Mouse (Mus musculus) heart, embryonic 16.5 days (tissue): ENCODE measurements around the gene Utrn. TPM values are rescaled to one million over a fixed set of nuclear protein-coding genes. Genes with fewer than 3 reads are reported as not detected.

Source experiments
- ATAC-seq: fragments of 200-750 bp; cut with Nextera tagmentation; replicated peaks from 2 replicates; pipeline ENCODE4 v1.8.0; 2017; ENCODE audit warnings: moderate number of reproducible peaks; ENCODE audit not compliant: insufficient read depth, low FRiP score; ENCODE audit errors: extremely low read depth
- H3K27ac ChIP-seq: fragments of 300-500 bp; sonication (generic); 2 replicates; pipeline ENCODE4 v1.5.1; 2014; ENCODE audit warnings: mild to moderate bottlenecking, low read length, control low read depth, moderate library complexity
- H3K27me3 ChIP-seq: fragments of 300-500 bp; sonication (generic); 2 replicates; pipeline ENCODE4 v1.6.1; 2014; ENCODE audit warnings: low read length, mixed read lengths; ENCODE audit not compliant: control insufficient read depth, insufficient read depth
- H3K36me3 ChIP-seq: fragments of 300-500 bp; sonication (generic); 2 replicates; pipeline ENCODE4 v1.6.1; 2014; ENCODE audit not compliant: control insufficient read depth, insufficient read depth
- H3K4me1 ChIP-seq: fragments of 300-500 bp; sonication (generic); 2 replicates; pipeline ENCODE4 v1.6.1; 2014; ENCODE audit warnings: low read length, mixed read lengths; ENCODE audit not compliant: control insufficient read depth, insufficient read depth
- H3K4me2 ChIP-seq: fragments of 300-500 bp; sonication (generic); 2 replicates; pipeline ENCODE4 v1.6.1; 2014; ENCODE audit warnings: low read depth, mild to moderate bottlenecking, control low read depth, low read length
- H3K4me3 ChIP-seq: fragments of 300-500 bp; sonication (generic); 2 replicates; pipeline ENCODE4 v1.5.1; 2014; ENCODE audit warnings: mild to moderate bottlenecking, control low read depth, low read length
- H3K9ac ChIP-seq: fragments of 300-500 bp; sonication (generic); 2 replicates; pipeline ENCODE4 v1.6.1; 2014; ENCODE audit warnings: low read length, control low read depth
- H3K9me3 ChIP-seq: fragments of 300-500 bp; sonication (generic); replicated peaks from 2 replicates; pipeline ENCODE4 v1.6.1; 2016; ENCODE audit warnings: low read length; ENCODE audit not compliant: control insufficient read depth
- WGBS: fragments of 180-500 bp; shearing (Covaris S2); extraction: QIAGEN DNeasy Blood & Tissue Kit; methylation state at CpG from one replicate; pipeline ENCODE4 v1.1.7; 2014; 5-methylcytosine and 5-hydroxymethylcytosine counted together
- polyA plus RNA-seq: library from polyadenylated mRNA; unstranded; fragments of >200 nt; fragmentation: Nextera tagmentation; extraction: Ambion mirVana; gene quantifications from 2 replicates; pipeline ENCODE4 v1.2.1, GENCODE M21; 2015

Gene Utrn
- polyA plus RNA-seq, 1 experiment from 2014 or later, result 65.7 TPM

DNA sequence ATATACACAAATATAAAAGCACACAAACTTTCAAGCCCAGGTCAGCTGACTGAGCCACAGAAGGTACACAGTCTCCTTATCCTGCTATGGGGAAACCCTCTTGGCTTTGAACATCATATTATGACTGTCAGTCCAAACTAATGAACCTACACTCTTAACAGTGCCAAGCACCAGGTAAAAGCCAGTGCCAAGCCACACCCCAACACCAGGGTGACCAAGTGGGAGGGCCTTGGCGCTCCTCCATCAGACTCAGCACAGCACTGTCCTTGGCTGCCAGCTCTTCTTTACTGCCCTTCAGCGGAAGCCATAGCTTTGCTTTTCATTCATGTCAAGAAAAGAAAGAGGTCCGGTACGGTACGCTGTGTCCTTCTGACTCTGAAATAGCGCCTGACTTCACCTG is 51.8 kb downstream of the Utrn start:
- peak overlapping the region; percentile 56 for H3K4me2 ChIP-seq
- peaks cover 28% of the 10 kb centered on the region for H3K4me1 ChIP-seq
- no peaks in the 10 kb centered on the region for H3K36me3 ChIP-seq
- peak overlapping the region; percentile 35 for H3K4me3 ChIP-seq
- H3K9me3 ChIP-seq, result no peaks in the 10 kb centered on the region
- 57% methylated on average over 6 of the region's 6 CpGs for WGBS
- peak overlapping the region; percentile 40; the same call in 1 of the 2 replicates for H3K9ac ChIP-seq
- H3K27me3 ChIP-seq, result no peaks in the 10 kb centered on the region
- peak; percentile 76 for ATAC-seq
- H3K27ac ChIP-seq, result peak overlapping the region; percentile 65

DNA sequence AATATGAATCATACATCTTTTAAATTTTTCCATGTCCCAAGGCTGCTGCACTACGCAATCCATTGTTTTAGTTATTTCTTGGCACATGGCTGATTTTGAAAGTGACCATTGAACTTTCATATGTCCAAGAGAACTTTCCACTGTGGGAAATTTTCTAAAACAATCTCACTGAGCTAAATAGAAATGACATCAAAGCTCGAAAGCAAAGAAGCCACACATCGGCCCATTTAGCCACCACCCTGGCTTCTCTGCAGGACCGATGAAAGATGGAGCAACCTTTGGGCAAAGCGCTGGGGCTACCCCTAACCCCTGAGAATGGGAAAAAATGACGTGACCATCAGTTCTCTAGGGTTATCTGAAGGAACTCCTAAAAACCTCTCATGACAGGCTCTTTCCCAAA is 52.6 kb downstream of the Utrn start:
- H3K4me1 ChIP-seq, result peaks cover 34% of the 10 kb centered on the region
- peak overlapping the region; percentile 65; the same call in 1 of the 2 replicates for H3K27ac ChIP-seq
- H3K9ac ChIP-seq, result no peak overlapping the region
- no peak overlapping the region for H3K4me2 ChIP-seq
- no peaks in the 10 kb centered on the region for H3K9me3 ChIP-seq
- H3K4me3 ChIP-seq, result no peak overlapping the region
- no peaks in the 10 kb centered on the region for H3K27me3 ChIP-seq
- WGBS, result 87% methylated on average over 6 of the region's 6 CpGs
- no peaks in the 10 kb centered on the region for H3K36me3 ChIP-seq
- no peak for ATAC-seq

DNA sequence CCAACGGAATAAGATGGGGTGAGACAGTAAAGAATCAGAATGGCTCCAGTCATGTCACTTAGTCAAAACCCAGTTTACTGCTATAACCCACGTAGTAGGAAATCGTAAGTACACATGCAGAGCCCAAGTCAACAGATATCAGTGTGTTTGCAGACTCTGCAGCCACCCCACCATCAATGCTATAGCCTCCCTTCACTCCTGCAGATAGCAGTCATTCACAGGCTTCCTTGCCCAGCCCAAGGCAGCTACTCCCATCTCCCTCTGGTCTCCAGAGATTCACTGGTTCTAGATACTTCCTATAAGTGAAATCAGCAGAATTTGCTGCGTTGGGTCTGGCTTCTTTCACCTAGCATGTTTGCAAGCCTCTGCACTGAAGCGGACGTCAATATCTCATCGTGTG is 54.8 kb downstream of the Utrn start:
- H3K4me1 ChIP-seq, result peaks cover 43% of the 10 kb centered on the region
- no peaks in the 10 kb centered on the region for H3K36me3 ChIP-seq
- no peaks in the 10 kb centered on the region for H3K9me3 ChIP-seq
- no peak overlapping the region for H3K4me2 ChIP-seq
- no peak overlapping the region for H3K9ac ChIP-seq
- H3K27ac ChIP-seq, result peak overlapping the region; percentile 9; the same call in 1 of the 2 replicates
- ATAC-seq, result no peak
- H3K4me3 ChIP-seq, result no peak overlapping the region
- 73% methylated on average over 7 of the region's 7 CpGs for WGBS
- no peaks in the 10 kb centered on the region for H3K27me3 ChIP-seq

DNA sequence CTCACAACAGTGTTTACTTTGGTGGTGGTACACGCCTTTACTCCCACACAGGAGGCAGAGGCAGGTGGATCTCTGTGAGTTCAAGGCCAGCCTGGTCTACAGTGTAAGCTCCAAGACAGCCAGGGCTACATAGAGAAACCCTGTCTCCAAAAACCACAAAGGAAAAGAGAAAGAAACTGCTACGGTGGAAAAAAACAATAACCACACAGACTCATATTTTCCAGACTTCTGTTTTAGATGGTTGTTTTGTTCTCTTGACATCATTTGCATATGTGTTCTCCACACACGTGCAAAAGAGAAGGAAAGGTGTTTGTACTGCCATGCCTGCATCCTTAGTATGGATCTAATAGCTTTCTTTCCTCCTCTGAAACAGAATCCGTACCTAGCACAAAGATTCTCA is 55.3 kb downstream of the Utrn start:
- Histone ChIP-seq H3K36me3 (no peaks in the 10 kb centered on the region), H3K27me3 (no peaks in the 10 kb centered on the region), H3K9me3 (no peaks in the 10 kb centered on the region), H3K4me1 (peaks cover 43% of the 10 kb centered on the region), H3K4me2 (no peak overlapping the region), H3K27ac (peak overlapping the region; percentile 78), H3K9ac (no peak overlapping the region), H3K4me3 (no peak overlapping the region)
- WGBS, result 86% methylated on average over 4 of the region's 4 CpGs
- no peak for ATAC-seq

DNA sequence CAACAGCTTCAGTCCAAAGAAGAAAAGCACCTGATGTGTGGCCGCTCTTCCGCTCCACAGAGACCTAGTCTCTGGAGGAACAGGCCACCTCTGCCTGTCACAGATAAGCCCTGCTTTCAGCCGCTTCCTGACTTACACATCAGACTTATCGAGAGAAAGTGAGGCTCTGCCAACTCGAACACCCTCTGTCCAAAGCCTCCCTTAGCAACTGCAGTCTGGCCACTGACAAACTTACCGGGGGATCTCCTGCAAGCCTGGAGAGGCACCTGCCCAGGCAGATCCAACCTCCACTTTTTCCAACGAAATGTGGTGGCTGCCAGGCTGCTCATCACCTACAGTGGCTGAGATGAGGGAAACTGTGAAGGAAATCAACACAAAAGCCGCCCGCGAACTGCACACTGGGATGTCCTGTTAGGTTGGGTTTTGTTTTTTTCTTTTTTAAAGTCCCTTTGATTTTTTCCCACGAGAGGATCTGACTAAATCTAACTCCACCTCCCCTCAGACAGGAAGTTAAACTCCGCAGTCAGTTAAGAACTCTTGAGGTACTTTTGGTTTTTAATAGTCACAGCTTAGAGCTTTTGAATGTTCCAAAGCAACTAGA is 55.9 kb downstream of the Utrn start:
- Histone ChIP-seq H3K4me1 (peaks cover 41% of the 10 kb centered on the region), H3K9me3 (no peaks in the 10 kb centered on the region), H3K27ac (peak overlapping the region; percentile 78), H3K9ac (peak overlapping the region; percentile 51), H3K4me2 (peak overlapping the region; percentile 50), H3K27me3 (no peaks in the 10 kb centered on the region), H3K36me3 (no peaks in the 10 kb centered on the region), H3K4me3 (peak overlapping the region; percentile 32)
- peak; percentile 64 for ATAC-seq
- 25% methylated on average over 12 of the region's 12 CpGs for WGBS

DNA sequence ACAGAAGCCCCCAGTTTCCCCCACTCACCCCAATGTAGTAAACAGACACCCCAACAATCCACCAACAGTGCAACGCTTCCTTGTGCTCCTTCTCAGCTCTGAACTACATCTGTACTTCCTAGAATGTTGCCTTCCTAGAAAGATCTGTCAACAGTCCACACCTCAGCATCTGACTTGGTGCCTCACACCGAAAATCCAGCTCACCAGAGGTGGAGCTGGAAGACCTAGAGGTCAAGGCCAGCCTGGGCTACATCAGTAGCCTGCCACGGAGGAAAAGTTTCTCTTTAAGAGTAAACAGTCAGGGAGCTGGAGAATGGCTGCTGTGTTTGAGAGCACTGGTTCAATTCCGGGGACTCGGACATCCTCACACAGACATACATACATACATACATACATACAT is 56.5 kb downstream of the Utrn start:
- Histone ChIP-seq H3K36me3 (no peaks in the 10 kb centered on the region), H3K4me1 (peaks cover 42% of the 10 kb centered on the region), H3K4me2 (peak overlapping the region; percentile 50), H3K9ac (peak overlapping the region; percentile 51), H3K9me3 (no peaks in the 10 kb centered on the region), H3K27ac (peak overlapping the region; percentile 78), H3K4me3 (peak overlapping the region; percentile 32), H3K27me3 (no peaks in the 10 kb centered on the region)
- WGBS, result 53% methylated on average over 5 of the region's 5 CpGs
- ATAC-seq, result no peak

DNA sequence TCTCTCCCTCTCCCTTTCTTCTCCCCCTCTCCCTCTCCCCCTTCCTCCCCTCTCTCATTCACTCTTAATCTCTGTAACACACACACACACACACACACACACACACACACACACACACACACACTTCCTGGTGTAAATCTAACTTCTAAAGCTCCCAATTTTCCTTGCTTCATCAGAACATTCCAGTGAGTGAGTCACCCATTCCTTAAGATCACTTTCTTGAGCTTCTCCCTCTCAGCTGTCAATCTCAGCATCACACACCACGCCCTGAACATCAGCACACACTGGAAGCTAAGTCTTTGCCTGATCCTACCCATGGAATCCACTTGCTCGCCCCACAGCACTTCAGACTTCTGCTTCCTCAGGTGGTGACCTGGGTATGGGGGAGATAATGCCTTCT is 58.3 kb downstream of the Utrn start:
- ATAC-seq, result no peak
- no peak overlapping the region for H3K4me3 ChIP-seq
- 62% methylated on average over 2 of the region's 2 CpGs for WGBS
- no peaks in the 10 kb centered on the region for H3K9me3 ChIP-seq
- no peaks in the 10 kb centered on the region for H3K36me3 ChIP-seq
- peaks cover 40% of the 10 kb centered on the region for H3K4me1 ChIP-seq
- no peak overlapping the region for H3K4me2 ChIP-seq
- H3K27me3 ChIP-seq, result no peaks in the 10 kb centered on the region
- H3K27ac ChIP-seq, result no peak overlapping the region
- H3K9ac ChIP-seq, result no peak overlapping the region

DNA sequence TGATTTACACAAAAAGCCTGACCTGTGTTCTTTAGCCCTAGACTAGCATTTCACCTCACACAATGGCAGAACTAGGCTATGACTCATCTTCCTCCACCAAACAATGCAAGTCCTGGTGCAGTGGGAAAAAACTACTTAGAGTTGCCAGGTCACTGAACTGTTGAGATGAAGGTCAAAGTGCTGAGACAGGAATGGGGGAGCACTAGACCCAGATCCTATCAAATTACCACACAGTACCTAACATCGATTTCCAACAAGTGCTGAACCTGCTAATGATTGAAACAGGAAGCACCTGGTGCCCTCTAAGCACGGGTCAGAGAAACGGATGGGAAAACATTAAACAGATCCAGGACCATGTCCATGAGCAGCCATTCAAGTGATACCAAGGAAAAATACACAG is 59.5 kb downstream of the Utrn start:
- no peak; the same call in 1 of the 2 replicates for ATAC-seq
- Histone ChIP-seq H3K27ac (no peak overlapping the region), H3K36me3 (no peaks in the 10 kb centered on the region), H3K27me3 (no peaks in the 10 kb centered on the region), H3K9me3 (no peaks in the 10 kb centered on the region), H3K4me1 (peaks cover 42% of the 10 kb centered on the region), H3K4me3 (no peak overlapping the region), H3K9ac (no peak overlapping the region), H3K4me2 (no peak overlapping the region)
- 51% methylated on average over 3 of the region's 3 CpGs for WGBS

DNA sequence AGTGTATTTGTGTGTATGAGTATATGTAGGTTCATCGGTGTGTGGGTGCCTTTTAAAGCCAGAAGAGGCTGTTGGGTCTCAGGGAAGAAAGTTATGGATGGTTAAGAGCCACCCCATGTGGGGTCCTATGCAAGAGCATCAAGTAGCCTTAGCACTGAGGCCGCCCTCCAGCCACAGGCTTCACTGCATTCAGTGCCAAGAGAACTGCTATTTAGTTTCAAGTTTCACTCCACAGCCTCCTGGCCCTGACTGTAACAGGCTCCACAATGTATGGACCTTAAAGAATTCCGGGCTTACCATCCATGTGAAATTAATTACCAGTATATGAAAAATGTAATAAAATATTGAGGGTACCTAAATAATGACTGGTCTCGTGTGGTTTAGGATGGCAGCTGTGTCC is 60.7 kb downstream of the Utrn start:
- no peaks in the 10 kb centered on the region for H3K36me3 ChIP-seq
- no peak overlapping the region for H3K9ac ChIP-seq
- H3K9me3 ChIP-seq, result no peaks in the 10 kb centered on the region
- H3K4me2 ChIP-seq, result no peak overlapping the region
- H3K4me1 ChIP-seq, result peaks cover 42% of the 10 kb centered on the region
- H3K27ac ChIP-seq, result no peak overlapping the region
- WGBS, result 80% methylated on average over 4 of the region's 4 CpGs
- no peaks in the 10 kb centered on the region for H3K27me3 ChIP-seq
- no peak for ATAC-seq
- H3K4me3 ChIP-seq, result no peak overlapping the region
